Mouse (Mus musculus) cerebellum, adult 18-20 months (tissue): ENCODE measurements at regions not wholly inside any gene's neighbourhood (a gene's known extent, or its start where the extent isn't known, plus 50 kb on each side); places are given as distances from the start of the nearest gene placed in this dataset.
"Not testable (repeated sequence)": the region's sequence is repeated elsewhere in the genome, so short reads cannot be mapped to it uniquely, and the experiment has no call there.

Experiments
- DNase-seq, 2 experiments: peaks; one replicate each; pipeline ENCODE4 v3.0.0; 2021

DNA sequence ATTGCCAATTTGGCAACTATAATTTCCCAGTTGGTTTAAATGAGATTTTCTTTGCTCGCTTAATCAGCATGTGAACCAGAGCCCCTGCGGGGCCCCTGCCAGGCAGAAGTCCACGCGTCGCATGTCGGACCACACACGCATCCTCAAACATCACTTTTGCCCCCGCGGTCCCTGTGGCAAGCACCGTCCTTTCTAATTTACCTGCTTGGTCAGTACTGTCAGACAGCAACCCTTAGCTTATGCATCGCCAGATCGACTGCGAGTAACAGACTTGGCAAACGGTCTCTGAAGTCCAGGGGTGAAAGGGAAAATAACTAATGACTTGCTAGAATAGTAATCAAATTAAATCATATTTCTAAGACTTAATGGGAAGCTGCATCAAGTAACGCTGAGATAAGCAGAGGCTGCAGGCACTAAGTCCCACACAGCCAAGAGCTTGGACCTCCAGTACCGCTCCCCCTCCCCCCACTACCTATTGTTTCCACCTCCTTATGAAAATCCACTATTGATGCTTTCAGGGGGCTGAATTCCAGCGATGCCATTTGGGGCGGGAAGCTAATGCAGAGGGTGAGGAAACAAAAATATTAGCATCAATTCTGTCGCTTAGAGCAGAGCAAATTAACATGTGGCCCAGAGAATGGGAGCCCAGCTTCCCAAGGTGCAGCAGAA is 142.0 kb upstream of the Cntnap4 start:
- DNase-seq: no peak

DNA sequence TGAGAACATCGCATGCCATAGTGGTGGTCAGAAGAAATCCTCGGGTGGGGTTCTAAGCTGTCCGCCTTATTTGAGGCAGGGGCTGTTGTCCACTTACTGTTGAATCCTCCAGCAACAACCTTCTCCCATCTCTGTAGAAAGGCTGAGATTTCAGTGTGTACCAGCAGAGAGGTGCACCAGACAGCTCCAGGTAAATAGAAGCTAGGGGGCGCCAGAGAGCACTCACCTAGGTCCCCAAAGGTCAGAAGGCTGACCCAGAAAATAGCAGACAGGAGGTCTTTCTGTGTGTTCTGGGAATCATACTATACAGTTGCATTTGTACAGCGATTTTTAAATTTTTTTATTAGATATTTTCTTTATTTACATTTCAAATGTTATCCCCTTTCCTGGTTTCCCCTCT is 157.9 kb upstream of the Cntnap4 start:
- DNase-seq: no peak

DNA sequence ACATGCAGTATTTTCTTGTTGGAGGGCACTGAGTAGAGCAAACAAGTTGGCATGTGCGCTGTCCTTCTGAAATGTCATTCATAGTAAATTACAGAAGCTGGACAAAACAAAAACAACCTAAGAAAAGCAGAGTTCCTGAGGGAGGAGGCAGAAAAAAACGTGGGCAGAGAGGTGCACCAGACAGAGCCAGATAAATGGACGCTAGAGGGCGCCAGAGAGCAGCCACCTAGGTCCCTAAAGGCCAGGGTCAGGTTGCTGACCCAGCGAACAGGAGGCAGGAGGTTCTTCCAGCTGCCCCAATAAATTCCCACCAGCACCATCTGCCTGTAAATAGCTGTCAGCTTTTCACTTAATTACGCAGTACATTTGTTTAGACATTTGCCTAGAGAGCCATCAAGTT is 158.6 kb upstream of the Cntnap4 start:
- peak; percentile 25 to 46 for DNase-seq

DNA sequence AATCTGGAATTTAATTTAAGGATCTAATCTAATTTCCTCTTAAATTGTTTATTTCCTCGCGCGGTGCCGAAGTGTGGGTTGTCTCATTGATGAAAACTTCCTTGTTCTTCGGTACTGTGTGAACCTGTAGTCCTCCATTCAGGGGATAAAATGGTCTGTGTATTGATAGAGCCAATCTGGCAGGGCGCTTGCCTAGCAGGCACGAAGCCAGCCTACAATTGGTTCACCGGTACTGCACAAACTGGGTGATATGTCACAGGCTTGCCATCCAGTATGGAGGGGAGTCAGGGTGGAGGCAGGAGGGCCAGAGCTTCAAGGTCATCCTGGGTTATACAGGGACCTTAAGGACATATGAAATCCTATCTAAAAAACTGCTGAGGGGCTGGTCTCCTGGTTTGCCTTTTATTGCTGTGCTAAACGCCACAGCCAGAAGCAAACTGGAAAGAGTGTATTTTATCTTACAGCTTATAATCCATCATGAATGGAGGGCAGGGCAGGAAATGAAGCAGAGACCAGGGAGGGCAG is 161.6 kb upstream of the Cntnap4 start:
- no peak for DNase-seq

DNA sequence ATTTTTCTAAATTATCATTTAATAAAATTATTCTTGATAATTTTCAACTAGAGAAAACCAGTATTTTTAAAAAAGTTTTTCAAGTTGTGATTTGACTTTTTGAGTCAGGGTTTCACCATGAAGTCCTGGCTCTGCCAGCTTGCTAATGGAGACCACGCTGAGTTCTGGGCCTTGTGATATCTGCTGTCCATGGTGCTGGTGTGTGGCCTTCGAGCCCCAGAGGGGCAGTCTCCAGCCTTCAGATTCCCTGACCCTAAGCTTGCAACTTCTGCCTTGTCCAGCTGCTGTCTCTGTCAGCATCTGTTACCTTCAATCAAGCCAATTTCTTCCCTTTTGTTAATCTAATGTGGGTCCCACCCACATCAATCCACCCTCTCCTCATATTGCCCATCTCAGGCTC is 165.8 kb upstream of the Cntnap4 start:
- DNase-seq: no peak

DNA sequence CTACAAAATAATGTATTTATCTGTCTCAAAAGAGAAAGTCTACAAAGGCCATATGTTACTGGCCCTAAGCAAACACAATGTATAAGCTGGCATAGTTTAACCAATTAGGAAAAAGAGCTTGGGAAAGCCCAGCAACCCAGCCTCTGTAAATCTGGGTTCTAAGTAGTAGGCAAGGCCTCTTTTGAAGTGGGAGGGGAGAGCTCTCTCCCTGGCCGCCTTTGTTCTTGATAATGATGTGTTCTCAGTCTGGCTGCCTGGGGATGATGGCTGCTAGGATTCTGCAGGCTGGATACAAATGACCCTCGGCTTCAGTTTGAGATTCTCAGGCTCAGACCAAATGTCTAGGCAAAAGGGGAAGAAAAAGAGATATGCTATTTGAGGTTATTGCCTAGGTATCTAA is 172.4 kb upstream of the Cntnap4 start:
- no peak for DNase-seq

DNA sequence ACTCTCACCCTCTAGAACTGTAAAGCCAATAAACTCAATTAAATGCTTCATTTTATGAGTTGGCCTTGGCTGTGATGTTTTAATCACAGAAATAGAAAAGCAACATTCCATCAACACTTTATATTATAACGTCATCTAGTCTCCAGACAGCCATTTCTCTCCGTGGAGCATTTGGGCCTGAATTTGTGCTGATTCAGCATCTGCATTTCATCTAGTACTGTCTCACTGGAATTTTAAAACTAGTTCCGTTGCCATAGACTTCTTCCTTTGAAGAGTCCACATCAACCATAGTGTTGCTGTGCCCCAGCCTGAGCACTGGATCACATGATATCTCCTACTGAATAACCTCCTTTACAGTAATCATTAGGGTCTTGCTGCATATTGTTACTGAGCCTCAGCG is 179.7 kb upstream of the Cntnap4 start:
- DNase-seq: no peak

DNA sequence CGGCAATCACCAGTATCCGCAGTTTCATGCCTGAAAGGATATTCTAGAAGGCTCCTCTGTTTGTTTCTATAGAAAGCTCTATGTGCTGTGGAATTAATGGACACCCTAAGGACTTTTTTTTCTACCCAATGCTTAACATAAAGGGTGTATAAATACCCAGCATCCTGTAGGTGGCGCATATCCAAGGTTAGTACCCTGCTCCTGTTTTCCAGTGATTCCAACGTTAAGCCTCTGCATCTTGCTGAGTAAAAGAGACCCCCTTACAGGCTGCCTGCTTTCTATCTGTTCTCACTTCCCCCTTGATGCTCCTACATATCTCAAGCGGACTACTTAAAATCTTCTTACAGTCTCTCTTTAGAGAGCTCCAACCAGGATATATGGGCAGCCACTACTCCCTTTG is 221.5 kb upstream of the Cntnap4 start:
- peak in 1 of 2 experiments; percentile 4 for DNase-seq

DNA sequence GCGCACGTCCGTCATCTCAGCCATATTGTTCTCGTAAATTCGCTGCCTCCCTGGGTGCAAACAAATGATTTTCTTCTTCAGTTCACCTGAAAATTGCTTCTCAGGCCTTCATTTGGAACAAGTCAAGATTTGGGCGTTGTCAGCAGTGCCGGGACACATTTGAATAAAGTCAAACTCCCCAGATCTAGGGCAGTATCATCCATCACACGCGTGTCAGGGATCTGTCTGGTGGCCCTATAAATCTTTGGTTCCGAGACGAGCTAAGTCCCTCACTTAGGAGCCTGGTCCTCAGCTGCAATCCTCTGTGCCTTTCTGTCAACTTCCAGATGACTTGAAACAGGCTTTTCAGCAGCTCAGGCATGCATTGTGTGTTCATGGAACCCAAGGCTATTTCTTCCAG is 236.7 kb upstream of the Cntnap4 start:
- no peak for DNase-seq

DNA sequence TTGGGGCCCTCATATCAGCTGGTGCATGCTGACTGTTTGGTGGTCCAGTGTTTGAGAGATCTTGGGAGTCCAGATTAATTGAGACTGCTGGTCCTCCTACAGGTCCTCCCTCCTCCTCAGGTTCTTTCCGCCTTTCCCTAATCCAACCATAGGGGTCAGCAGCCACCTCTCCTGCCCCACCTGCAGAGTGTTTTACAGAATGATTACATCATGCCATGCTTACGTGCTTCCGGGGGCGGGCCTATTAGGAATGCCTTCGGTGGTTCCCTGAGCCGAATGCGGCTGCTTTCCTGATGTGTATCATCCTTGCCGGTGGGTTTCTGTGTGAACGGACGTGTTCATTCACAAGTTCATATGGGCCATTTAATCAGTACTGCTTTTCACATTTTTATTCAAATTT is 237.8 kb upstream of the Cntnap4 start:
- no peak for DNase-seq

DNA sequence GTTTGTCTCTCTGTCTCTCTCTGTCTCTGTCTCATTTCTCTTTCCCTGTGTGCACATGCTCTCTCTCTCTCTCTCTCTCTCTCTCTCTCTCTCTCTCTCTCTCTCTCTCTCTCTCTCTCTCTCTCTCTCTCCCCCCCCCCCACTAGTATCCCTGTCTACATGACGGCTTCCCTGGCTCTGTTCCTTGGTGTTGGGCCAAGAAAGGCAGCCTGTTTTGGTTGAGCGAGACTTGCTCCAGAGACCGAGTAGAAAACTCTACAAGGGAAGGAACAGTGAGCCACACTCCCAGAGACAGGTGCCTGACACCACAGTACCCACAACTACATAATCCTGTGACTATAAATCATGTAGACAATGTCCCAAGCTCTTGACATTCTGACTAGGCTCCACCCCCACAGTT is 260.0 kb upstream of the Cntnap4 start:
- no peak for DNase-seq

DNA sequence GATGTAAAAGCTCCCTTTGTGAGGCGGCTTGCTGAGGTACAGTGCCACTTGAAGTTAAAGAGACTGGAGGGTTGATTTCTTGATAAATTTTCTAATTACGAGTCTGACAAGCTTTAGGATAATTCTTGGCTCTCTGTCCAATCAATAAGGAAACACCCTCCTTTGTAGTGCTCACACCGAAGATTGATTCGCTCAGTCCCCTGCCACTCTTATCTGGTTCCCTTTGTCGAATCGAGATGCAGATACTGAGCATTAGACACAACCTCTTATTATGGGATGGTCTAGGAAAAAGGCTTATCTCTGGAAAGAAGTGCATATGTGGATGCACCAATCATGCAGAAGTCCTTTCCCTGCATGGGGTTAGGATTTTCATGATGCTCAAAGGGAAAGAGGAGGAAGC is 261.5 kb upstream of the Cntnap4 start:
- DNase-seq: no peak

DNA sequence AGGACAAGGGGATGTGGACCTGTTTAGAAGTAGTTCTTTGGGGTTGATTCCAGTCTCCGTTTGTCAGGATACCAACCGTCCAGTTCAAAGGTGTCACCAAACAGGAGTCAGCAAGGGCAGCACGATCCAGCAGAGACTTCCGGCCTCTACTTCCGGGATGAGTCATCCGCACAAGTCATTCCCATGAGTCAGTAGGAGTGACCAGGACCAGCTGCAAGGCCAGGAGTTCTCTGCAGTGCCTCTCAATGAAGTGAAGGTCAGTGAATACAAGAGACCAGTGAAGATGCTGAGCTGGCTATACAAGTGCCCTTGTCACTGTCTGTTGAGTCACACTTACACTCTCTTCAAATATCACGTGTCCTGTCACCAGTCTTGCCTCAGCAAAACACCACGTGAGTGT is 272.8 kb upstream of the Cntnap4 start:
- DNase-seq: no peak

DNA sequence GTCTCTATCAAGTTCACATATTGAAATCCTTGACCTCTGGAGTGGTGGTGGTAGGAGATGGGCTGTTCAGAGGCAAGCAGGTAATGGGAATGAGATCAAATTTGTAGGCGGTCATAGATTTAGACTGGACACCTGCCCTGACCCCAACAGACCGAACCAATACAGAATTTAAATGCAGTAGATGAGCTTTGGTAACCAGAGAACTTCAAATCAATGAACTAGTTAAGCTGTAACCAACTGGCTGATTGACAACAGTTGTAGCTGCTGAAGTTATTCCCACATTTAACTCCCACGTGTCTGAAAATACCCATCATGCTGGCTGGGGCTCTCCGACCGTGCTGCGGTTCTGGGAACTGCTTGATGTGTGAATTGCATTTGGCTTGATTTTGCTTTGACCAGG is 268.5 kb upstream of the Gm6793 start:
- DNase-seq: no peak

DNA sequence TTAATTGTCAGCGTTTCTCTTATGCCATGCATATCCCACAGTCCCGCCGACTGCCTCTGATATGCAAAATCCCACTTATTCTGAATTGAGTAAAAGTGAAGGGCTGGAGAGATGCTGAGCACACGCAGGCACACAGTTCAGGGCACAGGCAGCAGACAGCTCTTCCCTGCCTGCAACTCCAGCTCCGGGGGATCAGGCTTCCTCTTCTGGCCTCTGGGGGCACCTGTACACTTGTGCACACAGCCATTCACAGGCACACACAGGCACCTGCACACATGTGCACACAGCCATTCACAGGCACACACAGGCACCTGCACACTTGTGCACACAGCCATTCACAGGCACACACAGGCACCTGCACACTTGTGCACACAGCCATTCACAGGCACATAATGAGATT is 254.8 kb upstream of the Gm6793 start:
- DNase-seq: no peak

DNA sequence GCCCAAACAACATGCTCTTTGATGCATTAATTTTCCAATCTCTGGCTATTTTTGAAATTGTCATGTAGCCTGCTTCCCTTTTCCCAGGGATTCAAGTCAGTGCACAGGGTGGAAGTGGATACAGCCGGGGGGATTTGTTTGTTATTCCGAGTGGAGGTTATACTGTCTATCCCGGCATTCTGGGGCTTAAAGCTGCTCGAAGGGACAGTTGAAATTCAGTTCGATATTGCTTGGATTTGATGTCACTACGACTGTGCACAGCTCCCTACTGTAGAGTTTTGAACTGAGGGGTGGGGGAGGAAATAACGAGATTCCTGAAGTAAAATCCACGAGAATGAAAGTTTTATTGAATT is 254.4 kb upstream of the Gm6793 start:
- no peak for DNase-seq

DNA sequence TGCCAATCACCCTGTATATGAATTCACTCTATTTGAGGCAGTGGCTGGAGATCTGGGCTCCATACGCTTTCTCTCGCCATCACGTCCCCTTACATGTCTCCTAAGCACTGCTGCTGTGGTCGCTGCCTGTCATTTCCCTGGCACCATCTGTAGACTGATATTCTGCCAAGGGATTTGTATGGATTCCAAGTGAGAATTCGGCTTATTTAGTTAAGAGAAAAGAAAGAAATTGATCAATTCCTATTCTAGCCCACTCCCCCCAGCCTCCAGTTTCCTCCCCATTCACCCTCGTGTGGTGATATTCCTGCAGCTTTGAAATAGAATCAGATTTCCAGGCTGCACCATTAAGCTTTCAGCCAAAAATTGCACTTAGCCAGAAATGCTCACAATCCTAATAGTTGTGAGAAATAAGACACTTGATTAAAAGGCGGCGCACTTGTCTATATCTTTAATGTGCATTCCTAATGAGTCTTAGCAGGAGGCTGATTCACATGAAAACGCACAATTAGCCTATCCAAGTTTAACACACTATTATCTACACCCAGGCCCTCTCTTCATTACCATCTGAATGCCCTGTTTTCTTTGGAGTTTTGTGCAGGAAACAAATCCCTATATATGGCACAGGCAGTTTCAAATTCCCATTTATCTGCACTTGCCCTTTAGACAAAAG is 253.8 kb upstream of the Gm6793 start:
- no peak for DNase-seq

DNA sequence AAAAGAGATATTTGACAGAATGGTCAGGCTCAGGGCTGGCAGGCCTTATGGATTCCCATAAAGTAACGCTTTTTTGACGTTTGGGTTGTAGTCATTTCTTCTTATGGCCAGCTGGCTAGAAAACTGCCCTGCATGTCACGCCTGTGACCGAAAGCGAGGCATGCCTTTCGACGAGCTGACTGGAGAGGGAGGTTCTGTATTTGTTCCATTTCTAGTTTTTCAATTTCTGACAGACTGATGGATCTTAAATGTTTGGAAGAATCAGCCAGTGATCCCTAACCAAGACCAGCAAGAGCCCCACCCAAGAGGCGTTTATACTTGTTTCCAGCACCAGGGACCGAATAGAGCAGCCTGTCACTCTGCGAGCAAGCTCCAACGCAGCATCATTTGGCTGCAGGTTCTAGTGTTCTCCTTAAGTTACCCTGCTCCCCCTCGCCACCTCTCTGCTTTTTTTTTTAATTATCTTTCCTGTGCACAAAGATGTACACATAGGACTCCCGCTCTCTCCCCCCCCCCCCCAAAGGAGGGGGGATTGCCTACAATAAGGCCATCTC is 243.2 kb upstream of the Gm6793 start:
- DNase-seq: no peak

DNA sequence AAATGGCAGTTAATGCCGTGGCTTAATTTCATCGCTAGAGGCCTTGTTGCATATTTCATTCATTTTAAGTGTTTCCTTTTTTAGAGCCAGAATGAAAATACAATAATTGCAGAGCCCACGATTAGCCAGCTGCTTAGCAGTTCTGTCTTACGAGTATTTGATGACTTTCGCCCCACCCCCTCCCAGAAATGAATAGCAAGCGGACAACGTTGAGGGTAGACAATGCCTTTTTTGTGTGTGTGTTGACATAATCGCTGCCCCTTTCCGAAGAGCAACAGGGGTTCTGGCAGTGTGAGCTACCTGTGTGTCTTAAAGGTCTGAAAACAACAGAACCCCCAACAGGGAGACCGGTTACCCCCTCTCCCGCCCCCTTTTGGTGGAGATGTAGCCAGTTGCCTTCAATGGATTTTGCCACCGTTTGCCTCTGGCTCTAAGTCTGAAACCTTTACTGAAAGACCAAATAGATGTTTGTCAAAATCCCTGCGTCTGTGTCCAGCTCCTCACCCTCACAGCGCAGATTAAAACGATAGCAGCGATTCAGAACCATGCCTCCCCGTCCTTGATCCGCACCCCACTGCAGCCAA is 242.6 kb upstream of the Gm6793 start:
- DNase-seq: no peak

DNA sequence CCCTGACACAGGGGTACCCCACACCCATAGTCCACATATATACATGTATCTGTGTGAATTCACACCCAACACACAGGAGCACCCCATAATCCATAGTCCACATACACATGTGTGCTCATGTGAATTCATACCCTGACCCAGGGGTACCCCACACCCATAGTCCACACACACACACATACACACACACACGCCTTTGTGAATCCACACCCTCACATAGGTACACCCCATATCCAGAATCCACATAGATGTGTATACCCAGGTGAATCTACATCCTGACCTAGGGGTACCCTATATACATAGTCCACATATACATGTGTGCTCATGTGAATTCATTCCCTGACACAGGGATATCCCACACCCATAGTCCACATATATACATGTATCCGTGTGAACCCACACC is 231.8 kb upstream of the Gm6793 start:
- DNase-seq: not testable (repeated sequence)

DNA sequence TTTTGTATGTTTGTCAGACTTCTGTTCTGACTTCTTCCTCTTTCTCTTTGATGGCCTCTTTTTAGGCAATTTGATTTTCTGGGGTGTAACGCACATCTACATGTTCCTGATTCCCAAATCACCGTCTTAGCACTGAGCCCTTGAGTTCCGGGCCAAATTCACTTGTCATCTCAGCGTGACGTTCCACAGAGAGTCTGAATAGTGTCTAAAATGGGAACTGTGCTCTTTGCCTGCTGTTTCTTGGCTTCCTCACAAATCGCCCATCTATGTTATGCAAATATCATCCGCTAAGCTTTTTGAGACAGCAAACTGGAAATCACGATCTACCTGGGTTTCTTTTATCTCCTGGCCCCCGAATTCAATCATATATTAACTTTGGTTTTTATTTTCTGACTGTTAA is 223.8 kb upstream of the Gm6793 start:
- peak; percentile 23 to 35 for DNase-seq

DNA sequence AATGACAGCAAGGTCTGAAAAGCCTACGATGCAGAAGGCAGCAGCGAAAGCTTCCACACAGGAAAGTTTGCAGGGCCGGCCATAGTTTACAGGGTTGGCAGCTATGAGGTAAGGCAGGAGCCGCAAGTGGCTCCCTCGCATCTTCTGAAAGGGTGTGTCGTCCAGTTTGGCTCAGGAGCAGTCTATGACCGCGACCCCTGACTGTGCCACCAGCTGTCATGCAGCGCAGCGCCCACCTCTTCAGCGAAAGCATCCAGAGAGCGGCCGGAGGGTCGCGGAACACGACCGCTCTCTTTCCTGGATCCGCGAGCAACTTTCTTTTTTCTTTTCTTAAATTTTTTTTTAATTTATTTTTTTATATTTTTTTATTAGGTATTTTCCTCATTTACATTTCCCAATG is 221.9 kb upstream of the Gm6793 start:
- DNase-seq: not testable (repeated sequence)

DNA sequence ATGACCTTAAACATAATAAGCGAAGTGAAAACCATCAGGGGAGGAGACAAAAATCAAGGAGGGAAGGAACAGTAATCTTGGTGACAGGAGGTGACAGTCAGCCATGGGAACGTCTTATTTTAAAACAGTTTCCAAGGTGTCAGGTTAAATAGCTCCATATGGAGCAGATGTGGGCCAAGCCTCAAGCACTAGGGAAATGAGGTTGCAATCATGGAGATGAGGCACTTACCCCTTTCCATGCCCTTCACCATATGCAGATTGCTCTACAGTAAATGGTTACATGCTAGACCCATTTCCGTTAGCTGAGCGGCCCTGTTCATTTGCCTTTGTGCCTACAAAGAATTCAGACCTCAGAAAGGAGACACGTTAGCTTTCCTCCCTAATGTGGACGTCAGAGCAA is 204.8 kb upstream of the Gm6793 start:
- no peak for DNase-seq

DNA sequence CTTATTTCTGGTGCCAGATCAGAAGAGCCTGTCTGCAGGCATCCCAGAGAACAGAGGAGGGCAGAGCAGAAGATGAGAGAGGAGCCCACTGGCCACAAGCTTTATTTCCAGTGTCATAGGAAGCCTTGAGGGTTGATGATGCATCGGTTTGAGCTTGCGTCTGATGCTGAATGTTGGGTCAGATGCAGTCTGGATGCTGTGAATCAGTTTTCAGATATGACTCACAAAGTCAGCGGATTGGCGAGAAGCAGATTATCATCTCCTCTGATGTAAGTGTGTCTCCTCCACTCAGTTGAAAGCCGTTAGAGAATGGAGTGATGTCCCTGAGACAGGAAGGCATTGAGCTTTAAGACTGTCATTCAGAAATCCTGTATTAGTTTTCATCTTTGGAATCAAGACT is 197.3 kb upstream of the Gm6793 start:
- DNase-seq: no peak
